Mouse (Mus musculus) cerebellum, adult 2 months (tissue): ENCODE data around the gene Fam117b. TPM values are rescaled to one million over a fixed set of nuclear protein-coding genes. Genes with fewer than 3 reads are reported as not detected.

ENCODE experiments used
- DNase-seq, 2 experiments: peaks; one replicate each; pipeline ENCODE4 v3.0.0; 2021
- H3K27ac ChIP-seq: fragments of 200-500 bp; 2 replicates; pipeline ENCODE4 v1.5.1; 2012; ENCODE audit warnings: low read length, control low read depth, inconsistent platforms; ENCODE audit not compliant: insufficient read depth
- H3K27me3 ChIP-seq: fragments of 200-500 bp; 2 replicates; pipeline ENCODE4 v1.6.1; 2012; ENCODE audit warnings: inconsistent platforms, mild to moderate bottlenecking, low read length, moderate library complexity; ENCODE audit not compliant: control insufficient read depth, insufficient read depth
- H3K4me1 ChIP-seq: fragments of 200-500 bp; 2 replicates; pipeline ENCODE4 v1.6.1; 2011; ENCODE audit warnings: low read length; ENCODE audit not compliant: control insufficient read depth, insufficient read depth
- H3K4me3 ChIP-seq: fragments of 200-500 bp; replicated peaks from 2 replicates; pipeline ENCODE3; 2011; ENCODE audit warnings: mild to moderate bottlenecking, low read depth, low read length, control low read depth; ENCODE audit not compliant: insufficient read depth
- CTCF ChIP-seq: fragments of 200-500 bp; IDR thresholded peaks from 2 replicates; pipeline ENCODE4 v1.5.1; 2011; ENCODE audit warnings: low read depth, mild to moderate bottlenecking, control low read depth, low read length, moderate library complexity, borderline replicate concordance; ENCODE audit not compliant: insufficient read depth
- POLR2A ChIP-seq: fragments of 200-500 bp; IDR thresholded peaks from 2 replicates; pipeline ENCODE4 v1.6.1; 2011; ENCODE audit warnings: low read length, control low read depth, borderline replicate concordance; ENCODE audit not compliant: insufficient read depth
- WGBS: fragments of 180-500 bp; shearing (Covaris S2); methylation state at CpG from one replicate; pipeline ENCODE4 v1.1.7; 2018; 5-methylcytosine and 5-hydroxymethylcytosine counted together
- polyA plus RNA-seq: library from polyadenylated mRNA; depleted of rRNA; stranded (reverse); fragments of >200 nt; gene quantifications from 2 replicates; pipeline ENCODE4 v1.2.3, GENCODE M21; 2012; rRNA removed

Gene Fam117b
- polyA plus RNA-seq, 1 experiment = 27.9 TPM

- no peaks in the 10 kb centered on the region for H3K4me1 ChIP-seq
- 73% methylated on average over 2 of the region's 2 CpGs for WGBS
- no peaks in the 10 kb centered on the region for H3K27me3 ChIP-seq
- no peak for DNase-seq
- H3K27ac ChIP-seq = no peak overlapping the region
- no peak; the same call in 1 of the 2 replicates for TF ChIP-seq CTCF
- no peak overlapping the region for H3K4me3 ChIP-seq
Measured at GRCm38 (mm10) chr1:60000319-60000718, 87.5 kb downstream of the Fam117b start.

- Histone ChIP-seq H3K27me3 (no peaks in the 10 kb centered on the region), H3K4me1 (no peaks in the 10 kb centered on the region), H3K27ac (no peak overlapping the region), H3K4me3 (no peak overlapping the region)
- no peak for DNase-seq
- TF ChIP-seq CTCF (no peak), POLR2A (no peak)
- 93% methylated on average over 10 of the region's 10 CpGs for WGBS
Measured at GRCm38 (mm10) chr1:60007337-60007736, 94.5 kb downstream of the Fam117b start.

GRCm38 (mm10) chr1:60008743-60009142 is 95.9 kb downstream of the Fam117b start:
- WGBS = 13% methylated on average over 2 of the region's 2 CpGs
- Histone ChIP-seq H3K4me3 (no peak overlapping the region), H3K4me1 (no peaks in the 10 kb centered on the region), H3K27ac (no peak overlapping the region), H3K27me3 (no peaks in the 10 kb centered on the region)
- no peak for DNase-seq
- TF ChIP-seq CTCF (no peak), POLR2A (no peak)

- Histone ChIP-seq H3K27me3 (no peaks in the 10 kb centered on the region), H3K4me3 (no peak overlapping the region), H3K27ac (no peak overlapping the region), H3K4me1 (no peaks in the 10 kb centered on the region)
- no peak for DNase-seq
- no peak for TF ChIP-seq CTCF
- TF ChIP-seq POLR2A = no peak
- 90% methylated on average over 10 of the region's 10 CpGs for WGBS
Measured at GRCm38 (mm10) chr1:60013779-60014178, 101.0 kb downstream of the Fam117b start.

GRCm38 (mm10) chr1:60015511-60015910 is 102.7 kb downstream of the Fam117b start:
- Histone ChIP-seq H3K4me3 (no peak overlapping the region), H3K4me1 (no peaks in the 10 kb centered on the region), H3K27ac (no peak overlapping the region), H3K27me3 (no peaks in the 10 kb centered on the region)
- no peak for DNase-seq
- 77% methylated on average over 6 of the region's 6 CpGs for WGBS
- TF ChIP-seq POLR2A (no peak), CTCF (no peak)

- no peak for DNase-seq
- Histone ChIP-seq H3K4me1 (no peaks in the 10 kb centered on the region), H3K27ac (no peak overlapping the region), H3K27me3 (no peaks in the 10 kb centered on the region), H3K4me3 (no peak overlapping the region)
- TF ChIP-seq POLR2A = no peak
- no peak for TF ChIP-seq CTCF
- 56% methylated on average over 5 of the region's 5 CpGs for WGBS
Measured at GRCm38 (mm10) chr1:60016136-60016611, 103.4 kb downstream of the Fam117b start.

- whole genome bisulfite sequencing = 89% methylated on average over 1 of the region's 1 CpGs
- DNase-seq = no peak
- H3K4me1 ChIP-seq = no peaks in the 10 kb centered on the region
- H3K4me3 ChIP-seq = no peak overlapping the region
- H3K27me3 ChIP-seq = no peaks in the 10 kb centered on the region
- H3K27ac ChIP-seq = no peak overlapping the region
- TF ChIP-seq POLR2A (no peak), CTCF (no peak)
Measured at GRCm38 (mm10) chr1:60017031-60017469, 104.2 kb downstream of the Fam117b start.

Other genes starting within 250 kb of the Fam117b start
- 110 and 116 TPM in 2 replicates for gene Sumo1, start 242.2 kb upstream of the Fam117b start, polyA plus RNA-seq
- gene Nop58, start 228.0 kb upstream of the Fam117b start, polyA plus RNA-seq = 22.5 and 25.8 TPM in 2 replicates
- gene Bmpr2, start 149.6 kb upstream of the Fam117b start, polyA plus RNA-seq = 22.1 and 23.7 TPM in 2 replicates
- gene Ica1l, start 130.2 kb downstream of the Fam117b start, polyA plus RNA-seq = 20.7 and 21.4 TPM in 2 replicates
- gene Carf, start 185.2 kb downstream of the Fam117b start, polyA plus RNA-seq = 9.7 and 9.9 TPM in 2 replicates
- 20.6 and 22.7 TPM in 2 replicates for gene Wdr12, start 185.6 kb downstream of the Fam117b start, polyA plus RNA-seq